Comparison of ENCODE assay signal across 15 mouse cellular contexts in genomic region chr6:129425217-129425616, GRCm38 (mm10). TPM values are rescaled to one million over a fixed set of nuclear protein-coding genes. Genes with fewer than 3 reads are reported as not detected.
DNase-seq lines count a peak whose midpoint lies in the region; ATAC-seq and TF ChIP-seq lines count a peak whose summit lies in the region.
"Had no signal": no experiment of that assay in that cellular context is flagged by ENCODE, and none has a peak within 500 bp of the region (broad histone marks: within the 10 kb centered on the region; RNA-seq: fewer than 3 reads in every experiment).

No protein-coding gene starts in this region.

- no peaks in the 10 kb centered on the region for H3K9me3 ChIP-seq in kidney, embryonic 14.5 days (ENCODE audit: control insufficient read depth, low read length)
- H3K9me3 ChIP-seq in lung, embryonic 14.5 days (ENCODE audit: low read depth, low read length) = no peaks in the 10 kb centered on the region
- H3K9me3 ChIP-seq in forebrain, postnatal 0 days (ENCODE audit: low read length) = no peaks in the 10 kb centered on the region
- H3K9me3 ChIP-seq: forebrain, embryonic 12.5 days had no signal

- peak overlapping the region; percentile 60 for H3K27ac ChIP-seq in gastrocnemius, adult 2 months
- H3K27ac ChIP-seq in kidney, embryonic 14.5 days (ENCODE audit: low read depth, low read length) = peak overlapping the region; percentile 24; the same call in 1 of the 2 replicates
- H3K27ac ChIP-seq in brown adipose tissue, adult 24 weeks (replicated peaks; ENCODE audit: low read depth, low read length) = peak overlapping the region; percentile 90
- H3K27ac ChIP-seq in lung, embryonic 14.5 days (ENCODE audit: low read depth) = peak overlapping the region; percentile 54; the same call in 1 of the 2 replicates
- no peak overlapping the region for H3K27ac ChIP-seq in forebrain, postnatal 0 days (ENCODE audit: low read depth, low read length)
- H3K27ac ChIP-seq: forebrain, embryonic 12.5 days; macrophage had no signal

- H3K36me3 ChIP-seq in kidney, embryonic 14.5 days (ENCODE audit: control insufficient read depth, insufficient read depth, low read length) = no peaks in the 10 kb centered on the region
- no peaks in the 10 kb centered on the region for H3K36me3 ChIP-seq in lung, embryonic 14.5 days (ENCODE audit: insufficient read depth)
- H3K36me3 ChIP-seq in forebrain, postnatal 0 days (ENCODE audit: insufficient read depth) = no peaks in the 10 kb centered on the region
- H3K36me3 ChIP-seq: forebrain, embryonic 12.5 days had no signal

- WGBS in kidney, embryonic 14.5 days = 72% methylated on average over 5 of the region's 5 CpGs
- 36% methylated on average over 5 of the region's 5 CpGs for WGBS in lung, embryonic 14.5 days
- 79% methylated on average over 5 of the region's 5 CpGs for WGBS in forebrain, postnatal 0 days

- no peak overlapping the region for H3K4me2 ChIP-seq in kidney, embryonic 14.5 days (replicated peaks; ENCODE audit: low read depth, low read length)
- no peak overlapping the region for H3K4me2 ChIP-seq in lung, embryonic 14.5 days
- no peak overlapping the region for H3K4me2 ChIP-seq in forebrain, postnatal 0 days (ENCODE audit: low read depth)
- H3K4me2 ChIP-seq: forebrain, embryonic 12.5 days had no signal

- DNase-seq in gastrocnemius, adult 2 months = no peak
- no peak for DNase-seq in gastrocnemius, adult 8-10 months (ENCODE audit: low spot score in 2 of 2)
- DNase-seq in kidney, adult 8-10 months = no peak
- DNase-seq in lung, embryonic 14.5 days = peak; percentile 68
- DNase-seq in forebrain, postnatal 0 days = no peak

- no peak overlapping the region for H3K9ac ChIP-seq in kidney, embryonic 14.5 days (ENCODE audit: low read depth, low read length)
- no peak overlapping the region for H3K9ac ChIP-seq in lung, embryonic 14.5 days
- no peak overlapping the region for H3K9ac ChIP-seq in forebrain, postnatal 0 days
- H3K9ac ChIP-seq: forebrain, embryonic 12.5 days had no signal

- no peak overlapping the region for H3K4me3 ChIP-seq in gastrocnemius, adult 2 months
- no peak overlapping the region for H3K4me3 ChIP-seq in kidney, embryonic 14.5 days (ENCODE audit: low read length)
- no peak overlapping the region for H3K4me3 ChIP-seq in brown adipose tissue, adult 24 weeks (ENCODE audit: insufficient read depth, low read depth, low read length)
- H3K4me3 ChIP-seq in lung, embryonic 14.5 days (ENCODE audit: low read depth, low read length) = no peak overlapping the region
- H3K4me3 ChIP-seq in forebrain, postnatal 0 days (ENCODE audit: low read depth, low read length) = no peak overlapping the region
- H3K4me3 ChIP-seq: forebrain, embryonic 12.5 days; myocyte had no signal

- intact Hi-C loops in gastrocnemius, adult 2 months (cut with DNase I) = no loop called here

- H3K27me3 ChIP-seq in kidney, embryonic 14.5 days (ENCODE audit: control insufficient read depth, insufficient read depth, low read length) = no peaks in the 10 kb centered on the region
- no peaks in the 10 kb centered on the region for H3K27me3 ChIP-seq in lung, embryonic 14.5 days (ENCODE audit: insufficient read depth, low read length)
- no peaks in the 10 kb centered on the region for H3K27me3 ChIP-seq in forebrain, postnatal 0 days (ENCODE audit: insufficient read depth, low read length)
- H3K27me3 ChIP-seq: forebrain, embryonic 12.5 days had no signal

- H3K4me1 ChIP-seq in kidney, embryonic 14.5 days (ENCODE audit: control insufficient read depth, insufficient read depth, low read length) = no peaks in the 10 kb centered on the region
- H3K4me1 ChIP-seq in brown adipose tissue, adult 24 weeks (ENCODE audit: control insufficient read depth, insufficient read depth, insufficient read length, low read length) = peaks cover 16% of the 10 kb centered on the region
- H3K4me1 ChIP-seq in lung, embryonic 14.5 days (ENCODE audit: insufficient read depth) = peaks cover 5% of the 10 kb centered on the region; the same call in 1 of the 2 replicates
- H3K4me1 ChIP-seq in forebrain, postnatal 0 days (ENCODE audit: insufficient read depth) = no peaks in the 10 kb centered on the region
- H3K4me1 ChIP-seq: forebrain, embryonic 12.5 days had no signal

- TF ChIP-seq CTCF in gastrocnemius, adult 2 months (IDR thresholded peaks at IDR 0.05) = no peak
- peak; percentile 19 for TF ChIP-seq CTCF in lung, embryonic 14.5 days (IDR thresholded peaks at IDR 0.05; ENCODE audit: low read depth)
- no peak for TF ChIP-seq CTCF in forebrain, postnatal 0 days (IDR thresholded peaks at IDR 0.05; ENCODE audit: low read depth)

- no peak for ATAC-seq in kidney, embryonic 14.5 days (ENCODE audit: low FRiP score, low TSS enrichment)
- no peak; the same call in 1 of the 2 replicates for ATAC-seq in lung, embryonic 14.5 days (ENCODE audit: insufficient read depth)
- ATAC-seq in forebrain, postnatal 0 days = no peak; the same call in 1 of the 2 replicates
- ATAC-seq in inflammation-experienced regulatory T-cells, adult 6 months = no peak

RNA-seq across cellular contexts. Expression of gene Clec9a, which starts 16.6 kb away (rescaled TPM):
- total RNA-seq in gastrocnemius, adult 2 months (2021) = not detected
- total RNA-seq in gastrocnemius, adult 8-10 months (2022) = not detected
- polyA plus RNA-seq in kidney, embryonic 14.5 days (2014; fragmentation: Nextera tagmentation; extraction: Ambion mirVana) = 0.41 and 0.45 TPM in 2 replicates
- polyA plus RNA-seq in brown adipose tissue, adult 24 weeks (2012; ENCODE audit: insufficient read depth, insufficient read length, missing spikeins) = 0.63 TPM in 1 of 2 replicates, not detected in the other
- polyA plus RNA-seq in lung, embryonic 14.5 days (2014; fragmentation: Nextera tagmentation; extraction: Ambion mirVana) = 0.87 and 1.1 TPM in 2 replicates
- total RNA-seq in forebrain, postnatal 0 days (2014; rRNA removed) = 0.10 TPM in 1 of 2 replicates, not detected in the other
- not detected in 2 replicates for polyA plus RNA-seq in forebrain, postnatal 0 days (2015; fragmentation: Nextera tagmentation; extraction: Ambion mirVana)
- not detected for polyA plus RNA-seq in inflammation-experienced regulatory T-cells, adult 6 months (2017; shearing (Covaris generic))
- total RNA-seq: gastrocnemius, postnatal 4 days; left cerebral cortex, adult 18-20 months had no signal
- polyA plus RNA-seq: C2C12, myocyte had no signal

RNA-seq across cellular contexts. Expression of gene Clec1a, which starts 26.6 kb away (rescaled TPM):
- 1 to 10 TPM; 1.8 to 3.0 TPM for total RNA-seq in gastrocnemius, adult 2 months (2021)
- 1 to 10 TPM; 1.5 to 4.4 (median 2.0) TPM for total RNA-seq in gastrocnemius, adult 8-10 months (2022)
- polyA plus RNA-seq in kidney, embryonic 14.5 days (2014; fragmentation: Nextera tagmentation; extraction: Ambion mirVana) = 5.8 and 6.2 TPM in 2 replicates
- 2.1 and 2.5 TPM in 2 replicates for polyA plus RNA-seq in brown adipose tissue, adult 24 weeks (2012; ENCODE audit: insufficient read depth, insufficient read length, missing spikeins)
- polyA plus RNA-seq in lung, embryonic 14.5 days (2014; fragmentation: Nextera tagmentation; extraction: Ambion mirVana) = 13.7 and 15.2 TPM in 2 replicates
- total RNA-seq in forebrain, postnatal 0 days (2014; rRNA removed) = 1.1 and 1.4 TPM in 2 replicates
- 0.74 and 0.97 TPM in 2 replicates for polyA plus RNA-seq in forebrain, postnatal 0 days (2015; fragmentation: Nextera tagmentation; extraction: Ambion mirVana)
- not detected for polyA plus RNA-seq in inflammation-experienced regulatory T-cells, adult 6 months (2017; shearing (Covaris generic))

RNA-seq across cellular contexts. Expression of gene Clec1b, which starts 28.1 kb away (rescaled TPM):
- total RNA-seq in gastrocnemius, adult 2 months (2021) = under 1 TPM in 1 of 2 experiments, not detected in 1; 0.42 TPM
- total RNA-seq in gastrocnemius, adult 8-10 months (2022) = not detected
- 2.5 and 4.7 TPM in 2 replicates for polyA plus RNA-seq in kidney, embryonic 14.5 days (2014; fragmentation: Nextera tagmentation; extraction: Ambion mirVana)
- not detected in 2 replicates for polyA plus RNA-seq in brown adipose tissue, adult 24 weeks (2012; ENCODE audit: insufficient read depth, insufficient read length, missing spikeins)
- polyA plus RNA-seq in lung, embryonic 14.5 days (2014; fragmentation: Nextera tagmentation; extraction: Ambion mirVana) = 3.7 and 5.0 TPM in 2 replicates
- 2.0 TPM in 1 of 2 replicates, not detected in the other for total RNA-seq in forebrain, postnatal 0 days (2014; rRNA removed)
- 0.49 and 0.56 TPM in 2 replicates for polyA plus RNA-seq in forebrain, postnatal 0 days (2015; fragmentation: Nextera tagmentation; extraction: Ambion mirVana)
- polyA plus RNA-seq in inflammation-experienced regulatory T-cells, adult 6 months (2017; shearing (Covaris generic)) = under 1 TPM in 1 of 3 experiments, not detected in 2; 0.26 TPM
- polyA plus RNA-seq: C2C12, myocyte had no signal

RNA-seq across cellular contexts. Expression of gene Clec12b, which starts 39.5 kb away (rescaled TPM):
- total RNA-seq in gastrocnemius, adult 2 months (2021) = not detected
- total RNA-seq in gastrocnemius, adult 8-10 months (2022) = not detected
- polyA plus RNA-seq in kidney, embryonic 14.5 days (2014; fragmentation: Nextera tagmentation; extraction: Ambion mirVana) = not detected in 2 replicates
- not detected in 2 replicates for polyA plus RNA-seq in brown adipose tissue, adult 24 weeks (2012; ENCODE audit: insufficient read depth, insufficient read length, missing spikeins)
- 0.12 and 0.20 TPM in 2 replicates for polyA plus RNA-seq in lung, embryonic 14.5 days (2014; fragmentation: Nextera tagmentation; extraction: Ambion mirVana)
- not detected in 2 replicates for total RNA-seq in forebrain, postnatal 0 days (2014; rRNA removed)
- 0.16 and 0.18 TPM in 2 replicates for polyA plus RNA-seq in forebrain, postnatal 0 days (2015; fragmentation: Nextera tagmentation; extraction: Ambion mirVana)
- polyA plus RNA-seq in inflammation-experienced regulatory T-cells, adult 6 months (2017; shearing (Covaris generic)) = not detected
- total RNA-seq: left cerebral cortex, adult 18-20 months had no signal
- polyA plus RNA-seq: C2C12; embryonic facial prominence, embryonic 11.5 days; forebrain, embryonic 12.5 days; macrophage; myocyte had no signal
